Mouse (Mus musculus): ENCODE measurements at regions not wholly inside any gene's neighbourhood (a gene's known extent, or its start where the extent isn't known, plus 50 kb on each side); places are given as distances from the start of the nearest gene placed in this dataset.

- no peak overlapping the region for H3K4me3 ChIP-seq
- H3K4me1 ChIP-seq (replicated peaks), result peaks cover 4% of the 10 kb centered on the region; the same call in 1 of the 2 replicates
- ATAC-seq (ENCODE audit: insufficient number of reproducible peaks, low FRiP score), result no peak
- WGBS, result 57% methylated on average over 8 of the region's 8 CpGs
- H3K27me3 ChIP-seq (replicated peaks), result no peaks in the 10 kb centered on the region
- H3K36me3 ChIP-seq, result no peaks in the 10 kb centered on the region
- no peak overlapping the region for H3K9ac ChIP-seq
- H3K27ac ChIP-seq (ENCODE audit: poor library complexity, severe bottlenecking), result no peak overlapping the region
- H3K4me2 ChIP-seq, result no peak overlapping the region
- 0 out of 2 replicates have a peak, but pooled peaks cover 4% of the 10 kb centered on the region for H3K9me3 ChIP-seq (replicated peaks)
Observed at GRCm38 (mm10) chr8:109012655-109013054, 481.2 kb upstream of the Pmfbp1 start.

- H3K27ac ChIP-seq (ENCODE audit: poor library complexity, severe bottlenecking), result no peak overlapping the region
- H3K4me3 ChIP-seq, result no peak overlapping the region
- H3K9ac ChIP-seq, result no peak overlapping the region
- H3K27me3 ChIP-seq (replicated peaks), result no peaks in the 10 kb centered on the region
- ATAC-seq (ENCODE audit: insufficient number of reproducible peaks, low FRiP score), result no peak
- peaks cover 4% of the 10 kb centered on the region; the same call in 1 of the 2 replicates for H3K4me1 ChIP-seq (replicated peaks)
- no peaks in the 10 kb centered on the region for H3K36me3 ChIP-seq
- no peak overlapping the region for H3K4me2 ChIP-seq
- 67% methylated on average over 7 of the region's 7 CpGs for WGBS
- 0 out of 2 replicates have a peak, but pooled peaks cover 4% of the 10 kb centered on the region for H3K9me3 ChIP-seq (replicated peaks)
Observed at GRCm38 (mm10) chr8:109013577-109013976, 480.2 kb upstream of the Pmfbp1 start.

DNA sequence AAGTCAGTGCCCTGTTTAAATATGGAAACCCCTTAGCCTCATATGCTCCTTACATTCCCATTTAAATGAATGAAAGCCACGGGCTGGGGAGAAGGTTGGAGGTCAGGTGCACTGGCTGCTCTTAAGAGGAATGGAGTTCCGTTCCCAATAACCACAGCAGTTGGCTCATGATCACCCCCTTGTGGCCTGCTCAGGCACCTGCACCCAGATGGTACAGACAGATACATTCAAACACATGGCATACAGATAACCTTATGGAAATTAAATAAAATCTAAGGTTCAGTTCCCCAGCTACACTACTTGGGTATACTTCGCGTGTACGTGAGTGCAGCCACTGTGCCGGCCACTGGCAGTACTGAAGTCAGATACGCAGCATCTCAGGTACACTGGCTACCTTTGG is 479.1 kb upstream of the Pmfbp1 start:
- Histone ChIP-seq H3K4me2 (no peak overlapping the region), H3K9ac (no peak overlapping the region), H3K4me3 (no peak overlapping the region), H3K9me3 (replicated peaks) (0 out of 2 replicates have a peak, but pooled peaks cover 4% of the 10 kb centered on the region), H3K27me3 (replicated peaks) (no peaks in the 10 kb centered on the region), H3K27ac (ENCODE audit: poor library complexity, severe bottlenecking) (no peak overlapping the region), H3K36me3 (no peaks in the 10 kb centered on the region), H3K4me1 (replicated peaks) (peaks cover 4% of the 10 kb centered on the region; the same call in 1 of the 2 replicates)
- 57% methylated on average over 7 of the region's 7 CpGs for WGBS
- ATAC-seq (ENCODE audit: insufficient number of reproducible peaks, low FRiP score), result no peak

GRCm38 (mm10) chr8:109019565-109019964 is 474.3 kb upstream of the Pmfbp1 start:
- no peak for ATAC-seq (ENCODE audit: insufficient number of reproducible peaks, low FRiP score)
- no peaks in the 10 kb centered on the region for H3K36me3 ChIP-seq
- no peak overlapping the region for H3K4me2 ChIP-seq
- H3K27me3 ChIP-seq (replicated peaks), result no peaks in the 10 kb centered on the region
- no peak overlapping the region for H3K4me3 ChIP-seq
- 70% methylated on average over 7 of the region's 7 CpGs for WGBS
- no peak overlapping the region for H3K9ac ChIP-seq
- H3K9me3 ChIP-seq (replicated peaks), result 0 out of 2 replicates have a peak, but pooled peaks cover 4% of the 10 kb centered on the region
- H3K27ac ChIP-seq (ENCODE audit: poor library complexity, severe bottlenecking), result no peak overlapping the region
- no peaks in the 10 kb centered on the region for H3K4me1 ChIP-seq (replicated peaks)

DNA sequence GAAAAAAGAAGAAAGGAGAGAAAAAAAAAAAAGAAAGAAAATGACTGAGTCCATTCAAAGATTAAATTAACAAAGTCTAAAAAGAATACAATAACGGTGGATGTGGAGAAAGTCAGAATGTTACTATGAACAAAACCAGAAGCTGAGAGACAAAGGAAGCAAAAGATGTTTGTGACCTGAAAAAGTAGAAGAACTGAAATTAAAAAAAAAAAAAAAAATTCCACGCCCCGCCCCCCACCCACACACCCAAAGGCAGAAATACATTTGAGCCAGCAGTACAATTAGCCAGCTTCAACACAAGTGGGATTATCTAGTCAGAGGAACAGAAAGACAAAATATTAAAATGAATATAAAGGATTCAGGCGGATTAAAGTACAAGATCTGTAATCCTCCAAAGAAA is 473.7 kb upstream of the Pmfbp1 start:
- Histone ChIP-seq H3K4me2 (no peak overlapping the region), H3K27ac (ENCODE audit: poor library complexity, severe bottlenecking) (no peak overlapping the region), H3K36me3 (no peaks in the 10 kb centered on the region), H3K4me3 (no peak overlapping the region), H3K27me3 (replicated peaks) (no peaks in the 10 kb centered on the region), H3K4me1 (replicated peaks) (no peaks in the 10 kb centered on the region), H3K9ac (no peak overlapping the region), H3K9me3 (replicated peaks) (no peaks in the 10 kb centered on the region)
- no peak for ATAC-seq (ENCODE audit: insufficient number of reproducible peaks, low FRiP score)
- WGBS, result 88% methylated on average over 4 of the region's 4 CpGs

GRCm38 (mm10) chr8:109027923-109028322 is 465.9 kb upstream of the Pmfbp1 start:
- no peak overlapping the region for H3K27ac ChIP-seq (ENCODE audit: poor library complexity, severe bottlenecking)
- no peaks in the 10 kb centered on the region for H3K27me3 ChIP-seq (replicated peaks)
- no peak overlapping the region for H3K4me3 ChIP-seq
- 86% methylated on average over 8 of the region's 8 CpGs for WGBS
- no peaks in the 10 kb centered on the region for H3K9me3 ChIP-seq (replicated peaks)
- no peaks in the 10 kb centered on the region for H3K4me1 ChIP-seq (replicated peaks)
- no peak for ATAC-seq (ENCODE audit: insufficient number of reproducible peaks, low FRiP score)
- H3K4me2 ChIP-seq, result no peak overlapping the region
- H3K9ac ChIP-seq, result no peak overlapping the region
- H3K36me3 ChIP-seq, result no peaks in the 10 kb centered on the region

DNA sequence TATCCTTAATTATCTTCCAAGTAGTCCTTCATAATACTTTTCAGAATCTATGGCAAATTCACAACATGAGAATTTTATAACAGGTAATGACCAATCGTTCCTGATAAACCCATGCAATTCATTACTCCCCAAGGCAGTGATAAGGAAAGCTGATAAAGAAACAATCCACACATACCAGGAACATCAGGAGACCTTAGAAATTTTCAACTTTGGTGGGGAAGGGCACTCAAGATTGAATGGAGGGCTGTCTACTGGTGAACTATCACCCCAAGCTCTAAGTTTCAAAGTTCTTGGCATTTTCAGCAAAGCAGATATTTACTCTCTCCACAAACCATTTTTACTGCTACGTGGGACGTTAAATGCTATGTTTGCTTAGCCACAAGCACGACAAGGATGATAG is 440.2 kb upstream of the Pmfbp1 start:
- no peak overlapping the region for H3K4me3 ChIP-seq
- no peaks in the 10 kb centered on the region for H3K36me3 ChIP-seq
- H3K4me2 ChIP-seq, result no peak overlapping the region
- 76% methylated on average over 4 of the region's 4 CpGs for WGBS
- H3K4me1 ChIP-seq (replicated peaks), result no peaks in the 10 kb centered on the region
- peaks cover 7% of the 10 kb centered on the region for H3K9me3 ChIP-seq (replicated peaks)
- H3K27ac ChIP-seq (ENCODE audit: poor library complexity, severe bottlenecking), result no peak overlapping the region
- no peak for ATAC-seq (ENCODE audit: insufficient number of reproducible peaks, low FRiP score)
- no peaks in the 10 kb centered on the region for H3K27me3 ChIP-seq (replicated peaks)
- no peak overlapping the region for H3K9ac ChIP-seq

DNA sequence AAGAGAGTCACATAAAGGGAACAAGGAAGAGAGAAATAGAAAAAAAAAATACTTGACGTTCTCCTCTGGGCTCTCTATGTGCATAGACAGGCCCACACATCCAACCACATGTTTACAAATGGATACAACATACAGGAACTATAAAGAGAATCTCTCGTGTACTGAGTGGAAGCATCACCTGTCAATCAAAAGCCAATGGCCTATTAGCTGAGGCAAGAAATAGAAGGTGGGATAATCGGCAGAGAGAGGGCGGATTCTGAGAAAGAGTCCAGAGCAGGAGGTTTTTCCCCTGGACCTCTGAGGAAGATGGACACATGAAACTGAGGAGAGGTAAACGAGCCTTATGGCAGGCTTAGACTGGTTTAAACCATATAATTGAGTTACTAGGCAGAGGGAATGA is 434.7 kb upstream of the Pmfbp1 start:
- H3K27me3 ChIP-seq (replicated peaks), result no peaks in the 10 kb centered on the region
- no peak overlapping the region for H3K4me3 ChIP-seq
- no peaks in the 10 kb centered on the region for H3K9me3 ChIP-seq (replicated peaks)
- H3K36me3 ChIP-seq, result no peaks in the 10 kb centered on the region
- no peak overlapping the region for H3K9ac ChIP-seq
- WGBS, result 78% methylated on average over 5 of the region's 5 CpGs
- H3K27ac ChIP-seq (ENCODE audit: poor library complexity, severe bottlenecking), result no peak overlapping the region
- ATAC-seq (ENCODE audit: insufficient number of reproducible peaks, low FRiP score), result no peak
- no peaks in the 10 kb centered on the region for H3K4me1 ChIP-seq (replicated peaks)
- no peak overlapping the region for H3K4me2 ChIP-seq

GRCm38 (mm10) chr8:109062376-109062775 is 431.5 kb upstream of the Pmfbp1 start:
- no peaks in the 10 kb centered on the region for H3K36me3 ChIP-seq
- H3K27me3 ChIP-seq (replicated peaks), result no peaks in the 10 kb centered on the region
- no peak overlapping the region for H3K4me3 ChIP-seq
- no peak for ATAC-seq (ENCODE audit: insufficient number of reproducible peaks, low FRiP score)
- H3K27ac ChIP-seq (ENCODE audit: poor library complexity, severe bottlenecking), result no peak overlapping the region
- H3K4me2 ChIP-seq, result no peak overlapping the region
- H3K9me3 ChIP-seq (replicated peaks), result peaks cover 5% of the 10 kb centered on the region; the same call in 1 of the 2 replicates
- H3K4me1 ChIP-seq (replicated peaks), result no peaks in the 10 kb centered on the region
- H3K9ac ChIP-seq, result no peak overlapping the region

DNA sequence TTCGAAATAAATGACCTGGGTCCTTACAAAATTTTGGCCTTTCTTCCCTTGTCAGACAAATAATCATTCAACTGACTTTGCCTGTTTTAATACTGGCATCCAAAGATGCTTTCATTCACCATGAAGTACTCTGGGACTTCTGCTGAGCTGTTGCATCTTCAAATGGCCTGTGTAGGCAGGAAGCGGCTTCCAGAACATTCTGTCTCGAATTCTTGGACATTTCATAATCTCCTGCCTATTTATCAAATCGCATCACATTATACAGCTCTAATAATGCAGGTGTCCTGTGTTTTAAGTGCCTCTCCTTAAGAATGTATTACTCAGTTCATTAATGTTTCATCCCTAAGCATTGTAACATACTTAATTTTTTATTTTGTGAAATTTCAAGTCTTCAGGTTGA is 420.1 kb upstream of the Pmfbp1 start:
- Histone ChIP-seq H3K9me3 (replicated peaks) (peaks cover 4% of the 10 kb centered on the region; the same call in 1 of the 2 replicates), H3K4me3 (no peak overlapping the region), H3K27ac (ENCODE audit: poor library complexity, severe bottlenecking) (no peak overlapping the region), H3K4me1 (replicated peaks) (0 out of 2 replicates have a peak, but pooled peaks cover 3% of the 10 kb centered on the region), H3K27me3 (replicated peaks) (no peaks in the 10 kb centered on the region), H3K36me3 (no peaks in the 10 kb centered on the region), H3K4me2 (no peak overlapping the region), H3K9ac (no peak overlapping the region)
- WGBS, result 86% methylated on average over 4 of the region's 4 CpGs
- no peak for ATAC-seq (ENCODE audit: insufficient number of reproducible peaks, low FRiP score)

DNA sequence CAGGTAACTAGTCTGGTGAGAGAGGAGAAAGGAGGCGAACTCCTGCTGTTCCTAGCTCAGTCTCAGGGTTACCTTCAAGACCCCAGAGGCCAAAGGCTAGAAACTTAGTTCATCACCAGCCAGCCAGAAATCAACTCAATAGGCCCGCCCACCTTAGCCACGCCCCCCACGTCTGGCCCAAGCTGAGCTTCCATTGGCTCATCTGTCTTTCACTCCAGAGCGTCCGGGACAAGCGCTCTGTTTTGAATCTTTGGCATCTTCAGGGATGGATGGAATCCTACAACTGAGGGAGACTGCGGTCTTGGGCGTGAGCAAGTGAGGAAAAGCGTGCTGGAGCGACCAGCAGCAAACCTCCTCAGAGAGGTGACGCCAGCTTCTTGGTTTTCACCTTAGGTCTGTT is 418.8 kb upstream of the Pmfbp1 start:
- H3K36me3 ChIP-seq, result no peaks in the 10 kb centered on the region
- ATAC-seq (ENCODE audit: insufficient number of reproducible peaks, low FRiP score), result no peak
- no peak overlapping the region for H3K27ac ChIP-seq (ENCODE audit: poor library complexity, severe bottlenecking)
- no peaks in the 10 kb centered on the region for H3K27me3 ChIP-seq (replicated peaks)
- H3K9me3 ChIP-seq (replicated peaks), result peaks cover 4% of the 10 kb centered on the region; the same call in 1 of the 2 replicates
- H3K4me1 ChIP-seq (replicated peaks), result 0 out of 2 replicates have a peak, but pooled peaks cover 3% of the 10 kb centered on the region
- H3K9ac ChIP-seq, result 0 out of 2 replicates have a peak overlapping the region, but pooled peaks have one; percentile 10
- H3K4me2 ChIP-seq, result peak overlapping the region; percentile 62
- peak overlapping the region; percentile 41 for H3K4me3 ChIP-seq
- WGBS, result 19% methylated on average over 12 of the region's 12 CpGs

- no peak for ATAC-seq (ENCODE audit: insufficient number of reproducible peaks, low FRiP score)
- Histone ChIP-seq H3K4me3 (no peak overlapping the region), H3K36me3 (no peaks in the 10 kb centered on the region), H3K27me3 (replicated peaks) (no peaks in the 10 kb centered on the region), H3K9me3 (replicated peaks) (peaks cover 11% of the 10 kb centered on the region), H3K4me2 (no peak overlapping the region), H3K27ac (ENCODE audit: poor library complexity, severe bottlenecking) (no peak overlapping the region), H3K4me1 (replicated peaks) (0 out of 2 replicates have a peak, but pooled peaks cover 3% of the 10 kb centered on the region), H3K9ac (no peak overlapping the region)
- 63% methylated on average over 6 of the region's 6 CpGs for WGBS
Observed at GRCm38 (mm10) chr8:109079223-109079622, 414.6 kb upstream of the Pmfbp1 start.

Data from heart, embryonic 12.5 days (tissue).